27 mouse cellular contexts compared by ENCODE assay signal in genomic region chr4:105904896-105905295, GRCm38 (mm10).
A peak's percentile ranks its signal among the peaks of the same experiment; 100 is the strongest.
DNase-seq lines count a peak whose midpoint lies in the region; ATAC-seq lines count a peak whose summit lies in the region.
"Had no signal": no experiment of that assay in that cellular context is flagged by ENCODE, and none has a peak within 500 bp of the region (broad histone marks: within the 10 kb centered on the region; RNA-seq: fewer than 3 reads in every experiment).

No protein-coding gene starts in this region.

- H3K4me3 ChIP-seq in limb, embryonic 11.5 days (ENCODE audit: low read depth, low read length) = no peak overlapping the region
- H3K4me3 ChIP-seq in midbrain, embryonic 11.5 days (ENCODE audit: low read depth, low read length) = no peak overlapping the region
- H3K4me3 ChIP-seq: gastrocnemius, adult 2 months; heart, embryonic 10.5 days; heart, embryonic 13.5 days had no signal

- H3K27ac ChIP-seq in limb, embryonic 11.5 days (replicated peaks; ENCODE audit: low read depth, low read length) = no peak overlapping the region
- H3K27ac ChIP-seq in midbrain, embryonic 11.5 days (ENCODE audit: low read depth, low read length) = no peak overlapping the region
- H3K27ac ChIP-seq: gastrocnemius, adult 2 months; heart, embryonic 10.5 days; heart, embryonic 13.5 days; hindbrain, embryonic 14.5 days; hindbrain, postnatal 0 days had no signal

- 9% methylated on average over 8 of the region's 8 CpGs for WGBS in limb, embryonic 11.5 days
- 67% methylated on average over 8 of the region's 8 CpGs for WGBS in midbrain, embryonic 11.5 days

- no peak overlapping the region for H3K4me2 ChIP-seq in limb, embryonic 11.5 days (ENCODE audit: low read depth, severe bottlenecking)
- no peak overlapping the region for H3K4me2 ChIP-seq in midbrain, embryonic 11.5 days
- H3K4me2 ChIP-seq: heart, embryonic 13.5 days; hindbrain, embryonic 14.5 days had no signal

- H3K9ac ChIP-seq in limb, embryonic 11.5 days (ENCODE audit: low read length) = no peak overlapping the region
- H3K9ac ChIP-seq in midbrain, embryonic 11.5 days (ENCODE audit: low read length) = no peak overlapping the region
- H3K9ac ChIP-seq: forebrain, postnatal 0 days; heart, embryonic 13.5 days; hindbrain, embryonic 14.5 days had no signal

- peak; percentile 81 for DNase-seq in heart, adult 11 months
- no peak for DNase-seq in heart, adult 9 months (ENCODE audit: low spot score in 2 of 2)
- peak; percentile 46 for DNase-seq in embryo, embryonic 10.5 days (ENCODE audit: low spot score)
- peak; percentile 17 for DNase-seq in embryo, embryonic 9.5 days (ENCODE audit: extremely low spot score)
- DNase-seq in limb, embryonic 11.5 days (ENCODE audit: low spot score) = peak; percentile 43
- DNase-seq in frontal cortex, postnatal 36 days (ENCODE audit: low spot score in 2 of 2) = no peak
- no peak for DNase-seq in midbrain, embryonic 11.5 days (ENCODE audit: low spot score, missing footprints)
- DNase-seq: adrenal gland, adult 2 months; adrenal gland, postnatal 14 days; cerebellum, adult 11 months; cerebellum, adult 8-10 months; cerebellum, postnatal 25 days; forebrain, postnatal 0 days; gastrocnemius, adult 2 months; gastrocnemius, postnatal 14 days; heart, adult 18-20 months; heart, postnatal 14 days; heart, postnatal 4 days; kidney, adult 2 months had no signal

- H3K27me3 ChIP-seq in limb, embryonic 11.5 days (ENCODE audit: control insufficient read depth, insufficient read depth, low read length) = no peaks in the 10 kb centered on the region
- H3K27me3 ChIP-seq in midbrain, embryonic 11.5 days (ENCODE audit: control insufficient read depth, insufficient read depth, low read length) = no peaks in the 10 kb centered on the region

- ATAC-seq in limb, embryonic 11.5 days (ENCODE audit: insufficient number of reproducible peaks, low FRiP score, low TSS enrichment, low read depth) = no peak
- no peak for ATAC-seq in midbrain, embryonic 11.5 days (ENCODE audit: low FRiP score)
- ATAC-seq: CD4-positive, CD25-positive, alpha-beta regulatory T cell, adult 4 months; forebrain, embryonic 14.5 days; forebrain, postnatal 0 days; hindbrain, postnatal 0 days; inflammation-experienced regulatory T-cells, adult 6 months; intestine, postnatal 0 days had no signal

- H3K9me3 ChIP-seq in limb, embryonic 11.5 days (ENCODE audit: control insufficient read depth, low read length) = no peaks in the 10 kb centered on the region
- H3K9me3 ChIP-seq in midbrain, embryonic 11.5 days (ENCODE audit: control insufficient read depth, low read length) = no peaks in the 10 kb centered on the region
- H3K9me3 ChIP-seq: heart, embryonic 10.5 days; heart, embryonic 13.5 days had no signal

- no peaks in the 10 kb centered on the region for H3K36me3 ChIP-seq in limb, embryonic 11.5 days (ENCODE audit: control insufficient read depth, insufficient read depth, low read length)
- H3K36me3 ChIP-seq in midbrain, embryonic 11.5 days (ENCODE audit: control insufficient read depth, insufficient read depth, low read length) = no peaks in the 10 kb centered on the region
- H3K36me3 ChIP-seq: heart, embryonic 10.5 days; heart, embryonic 13.5 days had no signal

- H3K4me1 ChIP-seq in limb, embryonic 11.5 days (ENCODE audit: control insufficient read depth, insufficient read depth, low read length) = peaks cover 6% of the 10 kb centered on the region
- H3K4me1 ChIP-seq in midbrain, embryonic 11.5 days (ENCODE audit: control insufficient read depth, insufficient read depth, low read length) = no peaks in the 10 kb centered on the region
- H3K4me1 ChIP-seq: heart, embryonic 10.5 days; heart, embryonic 13.5 days had no signal

Comparison
In these comparisons a context has a peak if more than half of its experiments do, and no peak if none do; other contexts are left out.
1. DNase-seq: peak in heart, adult 11 months (single experiment), embryo, embryonic 10.5 days (single experiment), embryo, embryonic 9.5 days (single experiment) and limb, embryonic 11.5 days (single experiment); none in heart, adult 9 months (0 of 2), frontal cortex, postnatal 36 days (0 of 2) and midbrain, embryonic 11.5 days (single experiment).